Mouse (Mus musculus) cortical plate, adult 2 months (tissue): ENCODE results near the gene Tstd1. TPM values are rescaled to one million over a fixed set of nuclear protein-coding genes. Genes with fewer than 3 reads are reported as not detected.

Experiments used
- H3K27ac ChIP-seq: fragments of 200-500 bp; 2 replicates; pipeline ENCODE4 v1.5.1; 2012; ENCODE audit warnings: low read length, control low read depth, inconsistent platforms; ENCODE audit not compliant: insufficient read depth
- H3K4me1 ChIP-seq: fragments of 200-500 bp; 2 replicates; pipeline ENCODE4 v1.6.1; 2011; ENCODE audit warnings: low read length; ENCODE audit not compliant: control insufficient read depth, insufficient read depth
- H3K4me3 ChIP-seq: fragments of 200-500 bp; 2 replicates; pipeline ENCODE4 v1.5.1; 2011; ENCODE audit warnings: mild to moderate bottlenecking, low read length, control low read depth; ENCODE audit not compliant: insufficient read depth
- CTCF ChIP-seq: fragments of 200-500 bp; IDR thresholded peaks from 2 replicates; pipeline ENCODE4 v1.5.1; 2011; ENCODE audit warnings: mild to moderate bottlenecking, control low read depth, low read length; ENCODE audit not compliant: insufficient read depth; ENCODE audit errors: extremely low read depth
- POLR2A ChIP-seq: fragments of 200-500 bp; IDR thresholded peaks from 2 replicates; pipeline ENCODE4 v1.6.1; 2011; ENCODE audit warnings: mild to moderate bottlenecking, low read length, control low read depth; ENCODE audit not compliant: insufficient read depth; ENCODE audit errors: extremely low read depth
- polyA plus RNA-seq: library from polyadenylated mRNA; depleted of rRNA; stranded (reverse); fragments of >200 nt; gene quantifications from 2 replicates; pipeline ENCODE4 v1.2.3, GENCODE M21; 2012

Tstd1 gene
- polyA plus RNA-seq, 1 experiment = 2.1 TPM

- Histone ChIP-seq H3K4me3 (no peak overlapping the region), H3K27ac (no peak overlapping the region), H3K4me1 (no peaks in the 10 kb centered on the region)
- TF ChIP-seq POLR2A (no peak), CTCF (no peak)
Measured at GRCm38 (mm10) chr1:171385171-171385570, 33.5 kb upstream of the Tstd1 start.

- no peak overlapping the region for H3K27ac ChIP-seq
- H3K4me1 ChIP-seq = no peaks in the 10 kb centered on the region
- H3K4me3 ChIP-seq = no peak overlapping the region
- 0 out of 2 replicates have a peak, but pooled peaks have one; percentile 4 for TF ChIP-seq CTCF
- TF ChIP-seq POLR2A = no peak
Measured at GRCm38 (mm10) chr1:171387099-171387498, 31.6 kb upstream of the Tstd1 start.

GRCm38 (mm10) chr1:171388376-171389102, 30.1 kb upstream of the Tstd1 start, which contains the start of gene Arhgap30:
Gene Arhgap30, plus strand, starts transcription at chr1:171388954.
- Histone ChIP-seq H3K27ac (no peak within 1 kb of the TSS), H3K4me1 (no peaks in the 10 kb centered on the region), H3K4me3 (peak within 1 kb of the TSS; percentile 17; the same call in 1 of the 2 replicates)
- TF ChIP-seq CTCF (no peak), POLR2A (no peak)

GRCm38 (mm10) chr1:171390101-171390500, 28.6 kb upstream of the Tstd1 start:
- no peak for TF ChIP-seq CTCF
- TF ChIP-seq POLR2A = no peak
- H3K4me3 ChIP-seq = no peak overlapping the region
- no peaks in the 10 kb centered on the region for H3K4me1 ChIP-seq
- no peak overlapping the region for H3K27ac ChIP-seq

DNA sequence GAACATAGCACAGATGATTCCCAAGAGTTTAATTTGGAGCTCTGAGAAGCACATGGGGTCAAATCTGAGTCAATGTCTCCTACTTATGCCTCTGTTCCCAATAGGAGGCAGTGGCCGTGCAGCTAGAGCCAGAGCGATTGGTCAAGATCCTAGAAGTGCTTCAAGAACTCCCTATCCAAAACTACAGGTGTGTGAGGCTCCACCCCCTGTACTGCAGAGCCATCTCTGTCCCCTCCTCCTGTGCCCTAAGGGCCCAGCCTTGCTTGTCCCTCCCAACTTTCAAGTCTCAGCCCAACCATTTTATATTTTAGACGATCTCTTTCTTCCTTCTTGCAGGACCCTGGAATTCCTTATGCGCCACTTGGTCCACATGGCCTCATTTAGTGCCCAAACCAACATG, 16.9 kb upstream of the Tstd1 start:
- Histone ChIP-seq H3K4me1 (no peaks in the 10 kb centered on the region), H3K27ac (no peak overlapping the region), H3K4me3 (no peak overlapping the region)
- TF ChIP-seq CTCF (no peak), POLR2A (no peak)

GRCm38 (mm10) chr1:171402991-171403390, 15.7 kb upstream of the Tstd1 start:
- no peak for TF ChIP-seq POLR2A
- TF ChIP-seq CTCF = no peak
- H3K4me1 ChIP-seq = no peaks in the 10 kb centered on the region
- H3K4me3 ChIP-seq = no peak overlapping the region
- no peak overlapping the region for H3K27ac ChIP-seq

DNA sequence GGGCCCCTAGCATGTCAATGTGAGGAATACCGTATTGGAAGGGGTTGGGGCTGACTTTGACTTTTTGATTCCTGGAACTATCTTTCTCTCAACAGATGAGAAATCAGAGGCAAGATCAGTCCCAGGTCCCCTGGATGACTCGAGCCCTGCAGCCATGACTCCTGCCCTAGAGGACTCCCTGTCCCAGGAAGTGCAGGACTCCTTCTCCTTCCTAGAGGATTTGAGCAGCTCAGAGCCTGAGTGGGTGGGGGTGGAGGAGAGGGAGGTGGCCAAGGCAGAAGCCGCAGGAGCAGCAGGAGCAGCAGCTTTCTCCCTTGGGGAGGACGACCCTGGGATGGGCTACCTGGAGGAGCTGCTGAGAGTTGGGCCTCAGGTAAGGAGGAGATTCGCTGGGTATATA, 11.4 kb upstream of the Tstd1 start:
- no peak for TF ChIP-seq POLR2A
- H3K27ac ChIP-seq = no peak overlapping the region

DNA sequence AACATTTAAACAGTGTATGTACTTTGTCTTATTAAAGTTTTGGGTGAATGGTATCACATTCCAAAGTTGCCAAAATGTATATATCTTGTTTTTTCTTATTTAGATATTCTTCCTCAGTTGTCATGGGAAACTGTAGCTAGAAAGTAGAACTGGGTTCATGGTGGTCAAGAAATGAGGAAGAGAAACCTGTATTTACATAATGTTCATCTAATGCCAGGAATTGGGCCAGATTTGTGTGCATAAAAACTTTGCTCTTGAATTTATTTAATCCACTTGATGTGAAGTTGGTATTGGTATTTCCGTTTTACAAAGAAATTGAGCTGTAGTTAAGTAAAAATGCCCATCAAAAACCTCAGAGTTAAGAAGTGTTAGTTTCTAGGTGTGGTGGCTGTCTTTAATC, 8.4 kb upstream of the Tstd1 start:
- Histone ChIP-seq H3K4me1 (no peaks in the 10 kb centered on the region; the same call in 1 of the 2 replicates), H3K4me3 (no peak overlapping the region; the same call in 1 of the 2 replicates), H3K27ac (no peak overlapping the region)
- no peak for TF ChIP-seq POLR2A

More for the DNA sequence above, 11.4 kb upstream of the Tstd1 start:
- Histone ChIP-seq H3K4me1 (no peaks in the 10 kb centered on the region), H3K4me3 (no peak overlapping the region)

DNA sequence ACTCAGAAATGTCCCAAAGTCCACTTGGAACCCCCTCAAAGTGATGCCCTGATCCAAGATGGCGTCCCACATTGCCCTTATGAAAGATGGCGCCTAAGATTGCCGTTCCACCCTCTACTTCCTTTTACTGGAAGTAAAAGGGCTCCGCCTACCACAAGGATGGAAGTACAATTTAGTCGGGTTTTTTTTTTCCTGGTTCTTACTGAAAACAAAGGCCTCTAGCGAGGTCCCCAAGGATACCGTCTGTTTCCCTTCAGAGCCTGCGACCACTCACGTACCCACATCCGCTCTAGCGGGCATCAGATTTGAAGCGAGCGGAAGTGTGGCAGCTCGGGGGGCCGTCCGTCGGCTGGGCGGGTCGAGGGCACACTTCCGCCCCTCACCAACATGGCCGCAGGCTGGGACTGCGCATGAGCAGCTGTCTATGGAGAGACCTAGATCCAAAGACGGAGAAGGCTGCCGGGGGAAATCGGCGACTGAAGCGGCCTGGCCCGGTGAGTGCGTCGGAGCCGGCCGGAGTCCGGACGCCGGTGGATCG, 7.7 kb upstream of the Tstd1 start, which contains the start of gene Usf1:
Usf1 (plus strand) TSS at position 367 of the 538 bp plus-strand sequence.
- H3K27ac ChIP-seq = peak within 1 kb of the TSS; percentile 95
- H3K4me3 ChIP-seq = peak within 1 kb of the TSS; percentile 89
- no peak for TF ChIP-seq CTCF
- peak; percentile 85 for TF ChIP-seq POLR2A
- no peaks in the 10 kb centered on the region; the same call in 1 of the 2 replicates for H3K4me1 ChIP-seq

DNA sequence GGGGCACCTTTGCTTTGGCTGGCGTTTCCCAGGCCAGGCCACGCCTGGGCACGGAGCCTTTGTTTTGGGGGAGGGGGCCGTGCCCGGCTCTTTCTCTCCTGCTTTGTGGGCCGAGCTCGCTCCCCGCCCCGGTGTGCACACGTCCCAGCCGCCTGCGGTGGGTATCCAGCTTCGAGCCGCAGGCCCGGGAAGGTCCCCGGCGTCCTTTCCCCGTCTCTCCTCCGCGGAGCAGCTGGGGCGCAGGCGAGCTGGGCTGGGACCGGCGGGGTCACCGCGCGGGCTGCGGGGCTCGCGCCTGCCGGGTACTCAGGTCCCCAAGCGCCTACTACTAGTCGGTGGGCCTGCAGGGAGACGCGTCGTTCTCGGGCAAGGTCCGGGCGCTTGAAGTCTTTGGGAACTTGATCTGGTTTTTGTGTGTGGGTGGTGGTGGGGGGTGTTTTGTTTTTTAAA, 7.2 kb upstream of the Tstd1 start:
- TF ChIP-seq POLR2A = no peak
- no peak for TF ChIP-seq CTCF
- peak overlapping the region; percentile 95 for H3K27ac ChIP-seq
- no peaks in the 10 kb centered on the region; the same call in 1 of the 2 replicates for H3K4me1 ChIP-seq
- H3K4me3 ChIP-seq = peak overlapping the region; percentile 89
